Mouse (Mus musculus): ENCODE results near the gene Mdm4.
"Not testable (repeated sequence)": the region's sequence is repeated elsewhere in the genome, so short reads cannot be mapped to it uniquely, and the experiment has no call there.

GRCm38 (mm10) chr1:133023723-133024122 lies 6.6 kb downstream of the Mdm4 start:
- not testable (repeated sequence) for TF ChIP-seq CTCF (IDR thresholded peaks at IDR 0.05; ENCODE audit: control insufficient read depth, insufficient read depth, insufficient replicate concordance, low read depth, low read length); POLR2A (IDR thresholded peaks at IDR 0.05; ENCODE audit: control insufficient read depth, low read depth, low read length)
